Mouse (Mus musculus) frontal cortex, adult (tissue): ENCODE measurements around the gene Rab39b.

ENCODE experiments used
- ATAC-seq: cut with Nextera tagmentation; 2 replicates; pipeline ENCODE4 v1.9.2; 2017; ENCODE audit warnings: mild to moderate bottlenecking, moderate library complexity, mixed read lengths; ENCODE audit not compliant: low TSS enrichment

Rab39b gene

DNA sequence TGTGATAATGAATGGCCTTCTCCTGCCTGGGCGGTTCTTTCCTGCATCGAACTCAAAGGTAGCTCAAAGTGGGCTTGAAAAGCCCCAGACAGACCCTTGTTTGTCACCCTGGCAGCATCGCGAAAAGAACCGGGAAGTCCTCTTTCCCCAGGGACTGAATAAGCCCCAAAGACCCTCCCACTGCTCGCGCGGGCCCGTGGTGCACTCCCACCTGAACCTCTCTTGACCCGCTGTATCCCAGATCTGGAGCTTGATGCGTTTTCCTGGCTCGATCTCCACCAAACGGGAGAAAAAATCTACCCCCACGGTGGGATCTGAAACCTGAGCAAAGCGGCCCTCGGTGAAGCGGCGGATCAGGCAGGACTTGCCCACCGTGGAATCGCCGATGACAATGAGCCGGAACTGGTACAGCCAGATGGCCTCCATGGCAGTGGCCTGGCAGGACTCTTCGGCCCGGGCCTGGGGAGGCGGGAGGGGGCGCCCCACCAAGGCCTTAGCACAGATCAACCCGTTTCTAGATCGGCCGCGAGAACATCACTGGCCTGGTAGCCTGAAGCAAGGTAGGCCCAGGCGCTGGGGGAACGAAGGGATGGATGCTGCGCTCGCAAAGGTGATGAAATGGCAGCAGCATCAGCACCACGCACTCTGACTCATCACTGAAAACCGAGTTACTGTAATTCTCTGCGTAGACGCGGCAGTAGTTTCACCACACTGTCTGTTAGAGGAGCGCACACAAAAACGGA lies at the start of gene Rab39b:
TSS of gene Rab39b (minus strand) at position 650 of the 743 bp plus-strand sequence.
- ATAC-seq = peak; percentile 100

DNA sequence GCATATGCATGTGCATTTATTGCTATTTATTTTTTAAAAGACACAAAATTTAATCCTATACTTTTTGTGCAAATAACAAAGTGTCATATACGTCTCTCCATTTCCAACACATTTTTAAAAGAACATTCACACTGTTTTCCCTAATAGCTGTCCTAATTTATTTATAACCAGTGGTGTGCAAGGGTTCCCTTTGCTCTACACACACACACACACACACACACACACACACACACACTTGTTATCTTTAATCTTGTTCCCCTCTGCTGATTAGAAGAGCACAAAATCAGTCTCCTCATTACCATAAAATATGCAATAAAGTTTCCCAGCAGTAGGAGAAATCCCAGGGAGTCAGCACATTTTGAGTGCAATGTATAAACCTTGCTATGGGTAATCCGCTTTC lies 508 bp upstream of the Rab39b start:
- ATAC-seq = no peak
